Mouse (Mus musculus): ENCODE data around the gene Nf2. TPM values are rescaled to one million over a fixed set of nuclear protein-coding genes. Genes with fewer than 3 reads are reported as not detected.

The Nf2 gene
- 40.6 TPM for polyA plus RNA-seq (2015; fragmentation: Illumina TruSeq; extraction: RNeasy Lipid Tissue Mini Kit (QIAGEN cat#74804); ENCODE audit: insufficient read depth, low replicate concordance)

GRCm38 (mm10) chr11:4849258-4849943, at the start of gene Nf2:
TSS of gene Nf2 (minus strand) at chr11:4849536.

GRCm38 (mm10) chr11:4894848-4895816, 45.8 kb upstream of the Nf2 start, which contains the start of gene Thoc5:
TSS of gene Thoc5 (plus strand) at chr11:4895320.

GRCm38 (mm10) chr11:4873755-4874475, 24.6 kb upstream of the Nf2 start, which contains the start of gene Nipsnap1:
TSS of gene Nipsnap1 (plus strand) at chr11:4873951.

GRCm38 (mm10) chr11:4746733-4747132, 102.6 kb downstream of the Nf2 start, which contains the start of gene Cabp7:
TSS of gene Cabp7 (minus strand) at chr11:4746778.

Other genes with a start within 250 kb of the Nf2 start
- gene Gm11032, start 229.5 kb downstream of the Nf2 start, polyA plus RNA-seq (2015; fragmentation: Illumina TruSeq; extraction: RNeasy Lipid Tissue Mini Kit (QIAGEN cat#74804); ENCODE audit: insufficient read depth, low replicate concordance): not detected
- gene Ascc2, start 211.8 kb downstream of the Nf2 start, polyA plus RNA-seq (2015; fragmentation: Illumina TruSeq; extraction: RNeasy Lipid Tissue Mini Kit (QIAGEN cat#74804); ENCODE audit: insufficient read depth, low replicate concordance): 23.1 TPM
- 53.9 TPM for gene Uqcr10, start 145.2 kb downstream of the Nf2 start, polyA plus RNA-seq (2015; fragmentation: Illumina TruSeq; extraction: RNeasy Lipid Tissue Mini Kit (QIAGEN cat#74804); ENCODE audit: insufficient read depth, low replicate concordance)
- gene Zmat5, start 144.9 kb downstream of the Nf2 start, polyA plus RNA-seq (2015; fragmentation: Illumina TruSeq; extraction: RNeasy Lipid Tissue Mini Kit (QIAGEN cat#74804); ENCODE audit: insufficient read depth, low replicate concordance): 12.2 TPM
- gene Cabp7, start 102.8 kb downstream of the Nf2 start, polyA plus RNA-seq (2015; fragmentation: Illumina TruSeq; extraction: RNeasy Lipid Tissue Mini Kit (QIAGEN cat#74804); ENCODE audit: insufficient read depth, low replicate concordance): not detected
- 18.0 TPM for gene Nipsnap1, start 24.4 kb upstream of the Nf2 start, polyA plus RNA-seq (2015; fragmentation: Illumina TruSeq; extraction: RNeasy Lipid Tissue Mini Kit (QIAGEN cat#74804); ENCODE audit: insufficient read depth, low replicate concordance)
- gene Thoc5, start 45.8 kb upstream of the Nf2 start, polyA plus RNA-seq (2015; fragmentation: Illumina TruSeq; extraction: RNeasy Lipid Tissue Mini Kit (QIAGEN cat#74804); ENCODE audit: insufficient read depth, low replicate concordance): 36.4 TPM
- gene Nefh, start 98.5 kb upstream of the Nf2 start, polyA plus RNA-seq (2015; fragmentation: Illumina TruSeq; extraction: RNeasy Lipid Tissue Mini Kit (QIAGEN cat#74804); ENCODE audit: insufficient read depth, low replicate concordance): 2.3 TPM
- gene Ap1b1, start 137.3 kb upstream of the Nf2 start, polyA plus RNA-seq (2015; fragmentation: Illumina TruSeq; extraction: RNeasy Lipid Tissue Mini Kit (QIAGEN cat#74804); ENCODE audit: insufficient read depth, low replicate concordance): 90.6 TPM
- 0.88 TPM for gene Rasl10a, start 208.6 kb upstream of the Nf2 start, polyA plus RNA-seq (2015; fragmentation: Illumina TruSeq; extraction: RNeasy Lipid Tissue Mini Kit (QIAGEN cat#74804); ENCODE audit: insufficient read depth, low replicate concordance)
- 7.0 TPM for gene Gas2l1, start 215.8 kb upstream of the Nf2 start, polyA plus RNA-seq (2015; fragmentation: Illumina TruSeq; extraction: RNeasy Lipid Tissue Mini Kit (QIAGEN cat#74804); ENCODE audit: insufficient read depth, low replicate concordance)
- 6.4 TPM for gene Rhbdd3, start 249.4 kb upstream of the Nf2 start, polyA plus RNA-seq (2015; fragmentation: Illumina TruSeq; extraction: RNeasy Lipid Tissue Mini Kit (QIAGEN cat#74804); ENCODE audit: insufficient read depth, low replicate concordance)
- 596 TPM for gene Ewsr1, start 249.7 kb upstream of the Nf2 start, polyA plus RNA-seq (2015; fragmentation: Illumina TruSeq; extraction: RNeasy Lipid Tissue Mini Kit (QIAGEN cat#74804); ENCODE audit: insufficient read depth, low replicate concordance)

Data from spleen, adult 10 weeks (tissue).